Mouse (Mus musculus): ENCODE measurements around the gene Mta1. TPM values are rescaled to one million over a fixed set of nuclear protein-coding genes. Genes with fewer than 3 reads are reported as not detected.

Gene Mta1
- total and polyA plus RNA-seq, 2 experiments from 2014 or later, result 16.8 to 55.2 TPM

DNA sequence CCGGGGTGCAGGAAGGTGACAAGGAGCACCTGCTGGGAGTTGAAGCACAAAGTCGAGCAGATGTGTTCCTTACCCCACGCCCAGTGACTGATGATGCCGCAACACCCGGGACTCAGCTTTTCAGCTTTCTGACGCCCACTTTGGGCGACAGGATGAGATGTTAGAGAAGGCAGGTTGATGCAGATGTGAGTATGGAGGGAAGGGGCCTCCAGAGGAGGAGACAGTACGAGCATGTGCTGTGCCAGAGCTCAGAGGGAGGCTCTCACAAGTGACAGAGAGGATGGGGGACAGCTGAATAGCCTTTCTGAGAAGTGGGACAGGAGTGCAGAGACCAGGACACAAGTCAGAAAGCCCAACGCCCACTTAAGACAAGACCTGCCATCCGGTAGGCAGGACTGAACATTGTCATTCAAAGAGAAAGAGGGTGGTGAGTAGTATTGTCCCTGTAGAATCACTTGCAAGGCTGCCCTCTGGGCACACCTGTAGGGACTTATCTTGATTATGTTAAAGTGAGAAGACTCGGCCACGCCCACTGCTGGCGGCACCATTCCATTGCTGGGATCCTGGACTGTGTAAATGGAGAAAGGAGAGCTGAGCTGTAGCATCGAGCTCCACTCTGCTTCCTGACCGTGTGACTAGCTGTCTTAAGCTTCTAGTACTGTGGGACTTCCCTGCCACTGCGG, 16.9 kb downstream of the Mta1 start:
- Histone ChIP-seq H3K9me3 (ENCODE audit: low read length) (no peaks in the 10 kb centered on the region), H3K27ac (ENCODE audit: low read depth, low read length) (no peak overlapping the region), H3K9ac (replicated peaks; ENCODE audit: low read length, poor library complexity, severe bottlenecking) (no peak overlapping the region), H3K4me1 (ENCODE audit: insufficient read depth, low read length) (no peaks in the 10 kb centered on the region), H3K36me3 (ENCODE audit: insufficient read depth, low read length) (peaks cover 42% of the 10 kb centered on the region), H3K4me2 (ENCODE audit: low read depth, low read length, poor library complexity, severe bottlenecking) (no peak overlapping the region), H3K4me3 (ENCODE audit: low read depth, low read length) (no peak overlapping the region), H3K27me3 (ENCODE audit: insufficient read depth, low read length) (no peaks in the 10 kb centered on the region)
- TF ChIP-seq CTCF (IDR thresholded peaks at IDR 0.05), result no peak
- ATAC-seq (ENCODE audit: low FRiP score) (no peak), DNase-seq (ENCODE audit: low spot score) (no peak)
- WGBS, result 84% methylated on average over 16 of the region's 16 CpGs

DNA sequence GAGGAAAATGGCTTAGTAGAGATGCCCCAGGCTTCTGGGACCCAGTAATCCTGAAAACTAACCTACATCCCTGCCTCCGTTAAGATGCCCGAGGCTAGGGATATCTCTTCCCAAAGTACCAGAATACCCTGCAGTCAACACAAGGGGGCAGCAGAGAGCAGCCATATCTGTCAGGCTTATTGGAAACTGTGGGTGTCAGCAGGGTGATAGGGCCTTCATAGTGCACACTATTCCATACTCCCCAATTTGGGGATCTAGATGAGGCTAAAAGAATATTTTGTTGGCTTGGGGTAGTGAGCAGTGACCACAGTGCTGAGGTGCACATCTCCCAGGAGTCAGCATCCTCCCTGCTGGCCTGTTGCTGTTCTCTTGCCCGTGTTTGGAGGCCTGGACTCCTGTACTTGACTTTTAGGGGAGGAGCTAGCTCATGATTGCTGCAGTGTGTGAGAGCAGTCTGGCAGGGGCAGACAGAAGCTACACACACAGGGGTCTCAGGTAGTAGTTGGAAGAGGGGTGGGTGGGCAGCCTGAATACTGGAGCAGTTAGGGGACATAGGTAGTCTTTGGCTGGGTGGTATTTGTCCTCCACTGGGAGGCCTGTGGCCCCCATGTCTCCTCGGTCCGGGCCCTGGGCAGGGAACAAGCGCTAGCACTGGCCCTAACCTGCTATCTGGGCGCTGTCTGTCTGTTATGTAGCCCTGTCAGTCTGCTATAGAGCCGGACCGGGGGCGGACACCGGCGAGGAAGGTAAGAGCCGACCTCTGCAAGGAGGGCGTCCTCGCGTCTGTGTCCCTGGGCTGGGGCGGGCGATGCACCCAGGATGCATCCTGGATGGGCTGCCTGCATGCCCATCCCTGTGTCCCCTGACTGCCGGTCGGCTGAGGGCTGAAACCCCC, 21.7 kb downstream of the Mta1 start:
- H3K27me3 ChIP-seq (ENCODE audit: insufficient read depth, low read length), result no peaks in the 10 kb centered on the region
- peaks cover 64% of the 10 kb centered on the region for H3K36me3 ChIP-seq (ENCODE audit: insufficient read depth, low read length)
- H3K4me2 ChIP-seq (ENCODE audit: low read depth, low read length, poor library complexity, severe bottlenecking), result no peak overlapping the region
- TF ChIP-seq CTCF (IDR thresholded peaks at IDR 0.05), result peak; percentile 99
- ATAC-seq (ENCODE audit: low FRiP score), result peak; percentile 68
- no peak overlapping the region for H3K9ac ChIP-seq (replicated peaks; ENCODE audit: low read length, poor library complexity, severe bottlenecking)
- 87% methylated on average over 20 of the region's 20 CpGs for WGBS
- H3K4me1 ChIP-seq (ENCODE audit: insufficient read depth, low read length), result no peaks in the 10 kb centered on the region
- no peak overlapping the region for H3K4me3 ChIP-seq (ENCODE audit: low read depth, low read length)
- no peaks in the 10 kb centered on the region for H3K9me3 ChIP-seq (ENCODE audit: low read length)
- H3K27ac ChIP-seq (ENCODE audit: low read depth, low read length), result no peak overlapping the region
- peak; percentile 84 for DNase-seq (ENCODE audit: low spot score)

DNA sequence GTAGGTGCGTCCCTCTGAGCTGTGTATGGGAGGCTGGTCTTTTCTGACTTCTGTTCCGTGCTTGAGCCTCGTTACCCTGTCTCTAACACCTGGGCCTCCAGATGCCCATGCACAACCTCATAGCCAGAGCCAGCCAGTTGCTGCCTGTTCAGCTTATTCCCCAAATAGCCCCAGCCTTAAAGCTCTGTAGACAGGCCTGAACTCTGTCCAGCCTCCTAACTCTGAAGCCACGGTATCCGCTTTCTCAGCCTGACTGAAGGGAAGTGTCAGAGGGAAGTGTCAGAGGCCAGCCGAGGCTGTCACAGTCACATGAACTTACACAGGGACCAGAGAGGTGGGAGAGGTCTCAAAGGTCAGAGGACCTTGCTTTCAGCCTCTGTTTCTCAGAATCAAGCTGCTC, 26.6 kb downstream of the Mta1 start:
- WGBS, result 89% methylated on average over 6 of the region's 6 CpGs
- H3K4me3 ChIP-seq (ENCODE audit: low read depth, low read length), result no peak overlapping the region
- no peak overlapping the region for H3K4me2 ChIP-seq (ENCODE audit: low read depth, low read length, poor library complexity, severe bottlenecking)
- H3K4me1 ChIP-seq (ENCODE audit: insufficient read depth, low read length), result no peaks in the 10 kb centered on the region
- no peaks in the 10 kb centered on the region for H3K9me3 ChIP-seq (ENCODE audit: low read length)
- DNase-seq (ENCODE audit: low spot score) (no peak), ATAC-seq (ENCODE audit: low FRiP score) (no peak)
- peaks cover 84% of the 10 kb centered on the region for H3K36me3 ChIP-seq (ENCODE audit: insufficient read depth, low read length)
- no peaks in the 10 kb centered on the region for H3K27me3 ChIP-seq (ENCODE audit: insufficient read depth, low read length)
- TF ChIP-seq CTCF (IDR thresholded peaks at IDR 0.05), result no peak
- H3K9ac ChIP-seq (replicated peaks; ENCODE audit: low read length, poor library complexity, severe bottlenecking), result no peak overlapping the region
- no peak overlapping the region for H3K27ac ChIP-seq (ENCODE audit: low read depth, low read length)

DNA sequence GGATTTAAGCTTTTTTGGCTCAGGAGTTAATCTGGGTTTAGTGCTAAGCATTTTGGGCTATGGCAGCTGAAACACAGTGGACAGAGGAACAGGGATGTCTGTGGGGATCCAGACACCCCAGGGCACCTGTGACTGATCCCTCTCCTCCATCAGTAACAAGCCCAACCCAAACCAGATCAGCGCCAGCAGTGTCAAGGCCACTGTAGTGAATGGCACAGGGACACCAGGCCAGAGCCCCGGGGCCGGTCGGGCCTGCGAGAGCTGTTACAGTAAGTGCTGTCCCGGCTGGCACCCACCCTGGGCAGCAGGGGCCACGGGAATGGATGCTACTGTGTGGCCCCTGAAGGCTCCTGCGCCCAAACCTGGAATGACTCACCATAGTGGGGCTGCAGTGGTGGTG, 32.7 kb downstream of the Mta1 start:
- no peak for TF ChIP-seq CTCF (IDR thresholded peaks at IDR 0.05)
- H3K4me3 ChIP-seq (ENCODE audit: low read depth, low read length), result no peak overlapping the region
- ATAC-seq (ENCODE audit: low FRiP score) (no peak), DNase-seq (ENCODE audit: low spot score) (no peak)
- H3K4me2 ChIP-seq (ENCODE audit: low read depth, low read length, poor library complexity, severe bottlenecking), result no peak overlapping the region
- no peaks in the 10 kb centered on the region for H3K4me1 ChIP-seq (ENCODE audit: insufficient read depth, low read length)
- WGBS, result 97% methylated on average over 8 of the region's 8 CpGs
- H3K27ac ChIP-seq (ENCODE audit: low read depth, low read length), result no peak overlapping the region
- H3K27me3 ChIP-seq (ENCODE audit: insufficient read depth, low read length), result no peaks in the 10 kb centered on the region
- no peak overlapping the region for H3K9ac ChIP-seq (replicated peaks; ENCODE audit: low read length, poor library complexity, severe bottlenecking)
- H3K36me3 ChIP-seq (ENCODE audit: insufficient read depth, low read length), result peaks cover 97% of the 10 kb centered on the region
- H3K9me3 ChIP-seq (ENCODE audit: low read length), result no peaks in the 10 kb centered on the region

DNA sequence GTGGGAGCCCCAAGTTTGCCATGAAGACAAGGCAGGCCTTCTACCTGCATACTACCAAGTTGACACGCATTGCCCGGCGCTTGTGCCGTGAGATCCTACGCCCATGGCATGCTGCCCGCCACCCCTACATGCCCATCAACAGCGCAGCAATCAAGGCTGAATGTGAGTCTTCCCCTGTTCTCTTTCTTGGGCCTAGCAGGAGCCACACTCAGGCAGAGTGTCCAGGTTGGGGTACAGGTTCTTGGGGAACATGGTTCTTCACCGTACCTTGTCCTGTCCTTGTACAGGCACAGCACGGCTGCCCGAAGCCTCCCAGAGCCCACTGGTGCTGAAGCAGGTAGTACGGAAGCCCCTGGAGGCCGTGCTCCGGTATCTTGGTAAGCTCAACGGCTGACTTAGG, 33.5 kb downstream of the Mta1 start:
- H3K36me3 ChIP-seq (ENCODE audit: insufficient read depth, low read length), result peaks cover 97% of the 10 kb centered on the region
- ATAC-seq (ENCODE audit: low FRiP score), result no peak
- H3K9me3 ChIP-seq (ENCODE audit: low read length), result no peaks in the 10 kb centered on the region
- no peaks in the 10 kb centered on the region for H3K4me1 ChIP-seq (ENCODE audit: insufficient read depth, low read length)
- no peak overlapping the region for H3K27ac ChIP-seq (ENCODE audit: low read depth, low read length)
- WGBS, result 97% methylated on average over 14 of the region's 14 CpGs
- H3K4me2 ChIP-seq (ENCODE audit: low read depth, low read length, poor library complexity, severe bottlenecking), result no peak overlapping the region
- H3K9ac ChIP-seq (replicated peaks; ENCODE audit: low read length, poor library complexity, severe bottlenecking), result no peak overlapping the region
- H3K27me3 ChIP-seq (ENCODE audit: insufficient read depth, low read length), result no peaks in the 10 kb centered on the region
- DNase-seq (ENCODE audit: low spot score), result no peak
- TF ChIP-seq CTCF (IDR thresholded peaks at IDR 0.05), result no peak
- no peak overlapping the region for H3K4me3 ChIP-seq (ENCODE audit: low read depth, low read length)

DNA sequence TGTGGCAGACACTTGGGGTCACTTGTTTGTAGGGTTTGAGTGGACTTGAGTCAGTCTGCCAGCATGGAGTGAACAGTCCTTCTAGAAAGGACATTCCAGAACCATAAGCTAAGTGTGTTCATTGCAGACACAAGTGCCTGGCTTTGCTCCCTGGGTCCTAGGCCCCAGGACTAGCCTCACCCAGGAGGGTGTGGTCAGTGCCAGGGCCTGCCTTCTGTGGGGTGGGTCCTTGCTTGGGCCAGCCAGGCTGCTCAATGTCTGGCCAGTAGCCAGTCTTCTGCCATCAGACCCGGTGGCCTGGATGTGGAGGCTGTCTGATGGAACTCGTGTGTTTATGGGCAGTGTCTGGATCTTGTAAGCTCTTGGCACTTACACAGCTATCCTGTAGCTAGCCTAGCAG, 34.5 kb downstream of the Mta1 start:
- TF ChIP-seq CTCF (IDR thresholded peaks at IDR 0.05), result no peak
- Histone ChIP-seq H3K27me3 (ENCODE audit: insufficient read depth, low read length) (no peaks in the 10 kb centered on the region), H3K9me3 (ENCODE audit: low read length) (no peaks in the 10 kb centered on the region), H3K4me3 (ENCODE audit: low read depth, low read length) (no peak overlapping the region), H3K4me2 (ENCODE audit: low read depth, low read length, poor library complexity, severe bottlenecking) (no peak overlapping the region), H3K27ac (ENCODE audit: low read depth, low read length) (no peak overlapping the region), H3K4me1 (ENCODE audit: insufficient read depth, low read length) (no peaks in the 10 kb centered on the region), H3K36me3 (ENCODE audit: insufficient read depth, low read length) (peaks cover 93% of the 10 kb centered on the region), H3K9ac (replicated peaks; ENCODE audit: low read length, poor library complexity, severe bottlenecking) (no peak overlapping the region)
- ATAC-seq (ENCODE audit: low FRiP score) (no peak), DNase-seq (ENCODE audit: low spot score) (peak; percentile 62)
- 69% methylated on average over 2 of the region's 2 CpGs for WGBS

Measured in midbrain, postnatal 0 days (tissue).